Comparison of ENCODE assay signal across 9 mouse cellular contexts in genomic region chr15:99473801-99474575, GRCm38 (mm10). TPM values are rescaled to one million over a fixed set of nuclear protein-coding genes. Genes with fewer than 3 reads are reported as not detected.
A peak's percentile ranks its signal among the peaks of the same experiment; 100 is the strongest.
DNase-seq lines count a peak whose midpoint lies in the region; ATAC-seq lines count a peak whose summit lies in the region.
"Had no signal": no experiment of that assay in that cellular context is flagged by ENCODE, and none has a peak within 500 bp of the region (broad histone marks: within the 10 kb centered on the region; RNA-seq: fewer than 3 reads in every experiment).

No protein-coding gene starts in this region.

- WGBS in forebrain, embryonic 16.5 days, result 6% methylated on average over 38 of the region's 38 CpGs
- 6% methylated on average over 38 of the region's 38 CpGs for WGBS in hindbrain, embryonic 12.5 days

- peak overlapping the region; percentile 93 for H3K4me3 ChIP-seq in brown adipose tissue, adult 24 weeks (ENCODE audit: insufficient read depth, low read depth, low read length)
- H3K4me3 ChIP-seq in forebrain, embryonic 16.5 days (replicated peaks; ENCODE audit: low read length), result peak overlapping the region; percentile 96
- H3K4me3 ChIP-seq in hindbrain, embryonic 12.5 days, result peak overlapping the region; percentile 83

- peak overlapping the region; percentile 83 for H3K4me2 ChIP-seq in forebrain, embryonic 16.5 days (ENCODE audit: low read length)
- peak overlapping the region; percentile 65 for H3K4me2 ChIP-seq in hindbrain, embryonic 12.5 days (replicated peaks)

- no peaks in the 10 kb centered on the region; the same call in 1 of the 2 replicates for H3K27me3 ChIP-seq in forebrain, embryonic 16.5 days (replicated peaks; ENCODE audit: control insufficient read depth, insufficient read depth, low read length)
- H3K27me3 ChIP-seq in hindbrain, embryonic 12.5 days, result no peaks in the 10 kb centered on the region

- intact Hi-C loops in left cerebral cortex, postnatal 36 days (cut with DNase I), result no loop called here

- peak; percentile 53 for DNase-seq in cerebellum, adult 11-12 months
- DNase-seq in cerebellum, adult 11 months, result no peak
- peak; percentile 41 to 59 for DNase-seq in left cerebral cortex, postnatal 36 days (ENCODE audit: low spot score in 2 of 2)
- DNase-seq in right cerebral cortex, postnatal 14 days, result peak; percentile 55

- H3K9ac ChIP-seq in forebrain, embryonic 16.5 days (replicated peaks; ENCODE audit: low read depth, low read length), result peak overlapping the region; percentile 94
- H3K9ac ChIP-seq in hindbrain, embryonic 12.5 days, result peak overlapping the region; percentile 79

- no peaks in the 10 kb centered on the region for H3K9me3 ChIP-seq in forebrain, embryonic 16.5 days (ENCODE audit: control insufficient read depth, low read length)
- H3K9me3 ChIP-seq in hindbrain, embryonic 12.5 days (replicated peaks), result no peaks in the 10 kb centered on the region

- H3K27ac ChIP-seq in brown adipose tissue, adult 24 weeks (replicated peaks; ENCODE audit: low read depth, low read length), result peak overlapping the region; percentile 78
- peak overlapping the region; percentile 89 for H3K27ac ChIP-seq in forebrain, embryonic 16.5 days (ENCODE audit: low read length)
- H3K27ac ChIP-seq in hindbrain, embryonic 12.5 days, result peak overlapping the region; percentile 93

- ATAC-seq in forebrain, embryonic 16.5 days, result peak; percentile 76
- peak; percentile 88 for ATAC-seq in hindbrain, embryonic 12.5 days (ENCODE audit: low FRiP score)
- peak; percentile 45 for ATAC-seq in megakaryocyte progenitor cell, adult 5-6 weeks (replicated peaks; ENCODE audit: poor library complexity)

- H3K4me1 ChIP-seq in brown adipose tissue, adult 24 weeks (ENCODE audit: control insufficient read depth, insufficient read depth, insufficient read length, low read length), result peaks cover 3% of the 10 kb centered on the region; the same call in 1 of the 2 replicates
- peaks cover 10% of the 10 kb centered on the region for H3K4me1 ChIP-seq in forebrain, embryonic 16.5 days (replicated peaks; ENCODE audit: control insufficient read depth, insufficient read depth, low read length)
- H3K4me1 ChIP-seq in hindbrain, embryonic 12.5 days, result peaks cover 11% of the 10 kb centered on the region

- H3K36me3 ChIP-seq in forebrain, embryonic 16.5 days (ENCODE audit: control insufficient read depth, insufficient read depth), result no peaks in the 10 kb centered on the region
- H3K36me3 ChIP-seq in hindbrain, embryonic 12.5 days, result 0 out of 2 replicates have a peak, but pooled peaks cover 11% of the 10 kb centered on the region

RNA-seq across cellular contexts. Expression of gene Bcdin3d, which starts 0.5 kb away (rescaled TPM):
- polyA plus RNA-seq in brown adipose tissue, adult 24 weeks (2012; ENCODE audit: insufficient read depth, insufficient read length, missing spikeins), result 3.3 and 8.0 TPM in 2 replicates
- polyA plus RNA-seq in forebrain, embryonic 16.5 days (2015; fragmentation: Nextera tagmentation; extraction: Ambion mirVana), result 23.5 and 24.4 TPM in 2 replicates
- 18.9 TPM in 2 replicates for polyA plus RNA-seq in hindbrain, embryonic 12.5 days (2016; fragmentation: Nextera tagmentation; extraction: Ambion mirVana)
- 1 to 10 TPM; 3.9 to 6.6 TPM for total RNA-seq in left cerebral cortex, postnatal 36 days (2021)
- total RNA-seq in megakaryocyte progenitor cell, adult 5-6 weeks (2015), result 3.9 and 5.6 TPM in 2 replicates
- 3.7 and 6.2 TPM in 2 replicates for total RNA-seq in megakaryocyte progenitor cell, adult 5-6 weeks (2017)

RNA-seq across cellular contexts. Expression of gene Nckap5l, which starts 16.4 kb away (rescaled TPM):
- polyA plus RNA-seq in brown adipose tissue, adult 24 weeks (2012; ENCODE audit: insufficient read depth, insufficient read length, missing spikeins), result 1.1 and 1.9 TPM in 2 replicates
- 12.5 and 12.7 TPM in 2 replicates for polyA plus RNA-seq in forebrain, embryonic 16.5 days (2015; fragmentation: Nextera tagmentation; extraction: Ambion mirVana)
- polyA plus RNA-seq in hindbrain, embryonic 12.5 days (2016; fragmentation: Nextera tagmentation; extraction: Ambion mirVana), result 14.9 and 16.1 TPM in 2 replicates
- total RNA-seq in left cerebral cortex, postnatal 36 days (2021), result 10 to 100 TPM; 19.4 to 21.4 TPM
- 4.0 and 9.7 TPM in 2 replicates for total RNA-seq in megakaryocyte progenitor cell, adult 5-6 weeks (2015)
- total RNA-seq in megakaryocyte progenitor cell, adult 5-6 weeks (2017), result 0.17 and 2.2 TPM in 2 replicates

RNA-seq across cellular contexts. Expression of gene Faim2, which starts 54.0 kb away (rescaled TPM):
- polyA plus RNA-seq in brown adipose tissue, adult 24 weeks (2012; ENCODE audit: insufficient read depth, insufficient read length, missing spikeins), result not detected in 2 replicates
- polyA plus RNA-seq in forebrain, embryonic 16.5 days (2015; fragmentation: Nextera tagmentation; extraction: Ambion mirVana), result 20.8 and 29.8 TPM in 2 replicates
- 2.9 and 5.5 TPM in 2 replicates for polyA plus RNA-seq in hindbrain, embryonic 12.5 days (2016; fragmentation: Nextera tagmentation; extraction: Ambion mirVana)
- 100 to 1,000 TPM; 365 to 407 TPM for total RNA-seq in left cerebral cortex, postnatal 36 days (2021)
- total RNA-seq in megakaryocyte progenitor cell, adult 5-6 weeks (2015), result 0.39 and 0.56 TPM in 2 replicates
- total RNA-seq in megakaryocyte progenitor cell, adult 5-6 weeks (2017), result 0.10 and 0.17 TPM in 2 replicates
- total RNA-seq: neutrophil, adult 5-6 weeks had no signal
